Mouse (Mus musculus): ENCODE data around the gene Hus1b.

Gene Hus1b

GRCm38 (mm10) chr13:30949181-30949580 lies 1.6 kb upstream of the Hus1b start:
- no peak for DNase-seq (ENCODE audit: low spot score in 2 of 2)

GRCm38 (mm10) chr13:30947129-30947528 lies 430 bp downstream of the Hus1b start:
- DNase-seq (ENCODE audit: low spot score in 2 of 2): no peak

DNA sequence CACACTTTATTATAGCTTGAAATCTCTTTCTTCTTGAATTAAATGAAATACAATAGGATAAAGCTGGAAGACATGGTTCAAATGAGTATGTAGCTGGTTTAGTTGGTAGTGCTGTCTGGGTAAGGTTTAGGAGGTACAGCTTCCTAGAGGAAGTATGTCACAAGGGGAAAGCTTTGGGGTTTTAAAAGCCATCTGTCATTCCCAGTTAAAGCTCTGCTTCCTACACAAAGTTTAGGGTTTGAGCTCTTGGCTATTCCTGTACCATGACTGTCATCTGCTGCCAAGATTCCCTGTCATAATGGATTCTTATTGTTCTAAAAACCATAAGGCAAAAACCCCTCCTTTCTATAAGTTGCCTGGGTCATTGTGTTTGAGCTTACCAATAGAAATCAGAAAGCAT lies 1.8 kb downstream of the Hus1b start:
- DNase-seq (ENCODE audit: low spot score in 2 of 2): no peak

DNA sequence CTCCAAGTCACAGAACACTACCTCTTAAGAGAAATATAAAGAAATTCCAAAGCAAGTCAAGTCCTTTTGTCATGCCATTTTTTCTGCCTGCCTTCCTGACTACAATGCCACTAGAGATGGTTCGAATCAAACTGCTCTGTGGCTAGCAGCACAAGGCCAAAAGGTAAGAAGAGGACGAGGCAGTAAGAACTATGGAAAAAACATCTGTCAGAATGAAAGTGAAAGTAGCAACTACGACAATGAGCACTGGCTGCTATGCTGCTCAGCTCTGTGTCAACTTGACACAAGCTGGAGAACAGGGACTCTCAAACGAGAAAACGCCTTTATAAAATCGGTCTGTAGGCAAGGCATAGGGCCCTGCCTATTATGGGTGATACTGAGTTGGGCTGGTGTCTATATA lies 14.6 kb downstream of the Hus1b start:
- no peak for DNase-seq (ENCODE audit: low spot score in 2 of 2)

- DNase-seq (ENCODE audit: low spot score in 2 of 2): no peak
These were observed 15.9 kb downstream of the Hus1b start for GRCm38 (mm10) chr13:30931613-30932012.

DNA sequence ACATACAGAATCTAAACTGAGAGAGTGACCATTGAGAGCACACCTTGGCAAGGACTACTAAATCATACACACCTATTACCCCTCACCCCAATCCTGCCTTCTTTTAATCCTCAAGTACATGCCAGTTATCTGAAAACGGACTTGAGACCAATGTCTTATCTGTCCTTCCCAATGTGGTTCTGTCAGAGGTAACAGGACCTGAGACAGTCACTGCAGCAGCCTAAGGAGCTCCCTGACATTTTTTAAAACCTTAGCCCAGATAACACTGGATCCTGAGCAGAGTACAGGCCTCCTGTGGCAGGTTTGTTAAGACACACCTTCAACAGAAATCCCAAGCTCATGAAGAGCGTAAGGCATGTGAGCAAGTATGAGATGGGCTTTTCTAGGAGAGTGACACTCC lies 18.4 kb downstream of the Hus1b start:
- DNase-seq (ENCODE audit: low spot score in 2 of 2): no peak

DNA sequence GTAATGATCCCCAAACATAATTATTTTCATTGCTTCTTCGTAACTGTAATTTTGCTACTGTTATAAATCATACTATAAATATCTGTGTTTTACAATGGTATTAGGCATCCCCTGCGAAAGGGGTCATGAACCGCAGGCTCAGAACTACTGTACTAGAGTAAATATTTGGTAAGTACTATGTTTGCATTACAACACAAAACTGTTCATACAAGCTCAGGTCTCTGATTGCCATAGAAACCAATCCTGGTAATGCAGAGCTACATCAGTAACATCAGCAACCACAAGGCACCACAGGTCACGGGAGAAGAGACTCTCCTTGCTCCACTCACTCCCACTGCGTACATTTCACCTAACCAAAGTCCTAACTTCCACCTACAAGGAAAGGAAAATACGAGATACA lies 23.3 kb downstream of the Hus1b start:
- no peak for DNase-seq (ENCODE audit: low spot score in 2 of 2)

DNA sequence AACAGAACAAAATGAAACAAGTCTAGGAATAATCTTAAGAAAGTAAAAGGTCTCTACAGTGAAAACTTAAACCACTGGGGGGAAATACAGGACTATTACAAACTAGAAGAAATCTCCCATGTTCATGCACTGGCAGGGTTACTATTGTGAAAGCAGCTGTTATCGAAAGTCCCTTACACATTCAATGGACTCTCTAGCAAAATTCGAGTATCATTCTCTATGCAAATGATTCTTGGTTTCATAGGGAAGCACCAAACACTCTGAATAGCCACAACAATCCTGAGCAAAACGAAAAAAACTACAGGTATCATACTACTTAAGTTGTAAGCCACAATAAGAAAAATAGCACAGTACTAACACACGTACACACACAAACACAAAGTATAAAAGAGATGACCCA lies 25.6 kb downstream of the Hus1b start:
- no peak for DNase-seq (ENCODE audit: low spot score in 2 of 2)

DNA sequence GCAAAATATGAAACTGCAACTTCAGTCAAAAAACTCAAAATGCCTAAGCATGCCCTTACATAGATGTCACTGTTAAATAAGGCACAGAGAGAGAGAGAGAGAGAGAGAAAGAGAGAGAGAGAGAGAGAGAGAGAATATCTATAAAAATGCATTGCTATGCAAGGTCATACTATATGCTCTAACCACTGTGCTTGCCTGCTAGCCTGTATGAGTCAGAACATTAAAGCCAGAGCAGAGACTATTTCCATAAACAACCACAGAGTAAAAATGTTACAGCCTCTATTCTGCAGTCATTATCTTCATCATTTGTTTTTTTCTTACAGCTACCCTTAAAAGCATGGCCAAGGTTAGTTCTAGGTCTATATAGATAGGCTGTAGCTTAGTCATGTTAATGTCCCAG lies 33.8 kb downstream of the Hus1b start:
- DNase-seq (ENCODE audit: low spot score in 2 of 2): no peak

DNA sequence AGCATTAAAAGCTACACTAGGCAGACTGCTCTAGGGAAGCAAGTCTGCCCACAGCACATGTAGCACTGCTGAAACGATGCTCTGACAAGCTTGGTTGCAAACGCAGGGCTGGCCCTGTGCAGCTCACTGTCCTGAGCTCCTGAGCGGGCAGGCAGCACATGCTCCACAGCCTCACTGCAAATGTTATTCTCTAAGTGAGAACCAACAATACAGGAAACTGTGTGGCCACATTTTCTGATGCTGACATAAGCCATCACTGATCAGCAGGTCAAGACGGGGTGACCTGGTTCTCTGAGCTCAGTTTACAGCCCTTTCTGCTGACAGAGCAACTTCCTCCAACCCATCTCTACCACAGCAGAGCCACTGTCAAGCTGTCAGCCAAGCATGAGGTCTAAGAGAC lies 34.5 kb downstream of the Hus1b start:
- no peak for DNase-seq (ENCODE audit: low spot score in 2 of 2)

DNA sequence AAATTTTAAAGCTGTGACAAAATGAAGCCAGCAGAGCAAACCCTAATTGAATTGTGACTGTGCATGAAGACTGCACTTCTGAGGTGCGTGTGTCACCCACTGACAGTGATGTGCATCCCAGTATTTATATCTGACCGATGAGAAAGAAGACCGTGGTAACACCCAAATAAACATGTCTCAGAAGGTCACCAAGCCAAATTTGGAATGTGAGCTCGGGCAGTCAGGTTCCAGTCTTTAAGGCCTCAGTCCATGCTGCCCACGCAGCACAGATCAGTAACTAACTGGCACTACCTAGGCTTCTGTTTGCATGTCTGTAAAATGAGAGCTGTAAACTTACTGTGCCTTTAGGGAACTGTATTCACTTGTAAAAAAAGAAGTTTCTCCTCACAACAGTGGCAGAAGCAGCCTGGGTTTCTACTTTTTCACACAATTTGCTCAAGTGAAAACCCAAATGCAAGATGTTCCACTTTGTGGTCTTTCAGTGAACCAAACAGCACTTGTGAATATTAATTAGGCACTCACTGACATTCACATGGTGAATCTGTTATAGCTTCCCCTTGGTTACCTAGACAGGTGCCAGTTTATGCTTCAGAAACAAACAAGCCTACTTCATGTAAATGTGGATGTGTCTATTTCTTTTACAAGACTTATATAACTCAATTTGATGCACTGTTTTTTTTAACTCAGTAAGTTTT lies 35.5 kb downstream of the Hus1b start:
- no peak for DNase-seq (ENCODE audit: low spot score in 2 of 2)

DNA sequence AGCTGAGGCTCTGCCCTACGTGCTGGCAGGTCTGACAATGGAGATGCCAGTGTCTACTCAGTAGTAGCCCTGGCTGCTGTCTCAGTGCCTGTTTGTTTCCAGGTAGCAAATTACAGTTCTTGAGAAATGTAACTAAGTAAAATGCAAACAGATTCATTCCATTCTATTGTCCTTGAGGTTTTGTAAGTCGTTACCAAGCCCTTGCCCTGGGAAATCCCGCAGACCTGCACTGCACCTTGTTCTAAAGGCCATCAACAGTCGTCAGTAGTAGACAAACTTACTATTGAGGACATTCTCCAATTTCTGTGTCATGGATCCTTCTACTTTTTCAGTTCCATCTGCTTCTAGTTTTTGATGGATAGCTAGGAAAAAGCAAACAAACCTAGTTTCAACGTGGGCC lies 36.7 kb downstream of the Hus1b start:
- DNase-seq (ENCODE audit: low spot score in 2 of 2): no peak

DNA sequence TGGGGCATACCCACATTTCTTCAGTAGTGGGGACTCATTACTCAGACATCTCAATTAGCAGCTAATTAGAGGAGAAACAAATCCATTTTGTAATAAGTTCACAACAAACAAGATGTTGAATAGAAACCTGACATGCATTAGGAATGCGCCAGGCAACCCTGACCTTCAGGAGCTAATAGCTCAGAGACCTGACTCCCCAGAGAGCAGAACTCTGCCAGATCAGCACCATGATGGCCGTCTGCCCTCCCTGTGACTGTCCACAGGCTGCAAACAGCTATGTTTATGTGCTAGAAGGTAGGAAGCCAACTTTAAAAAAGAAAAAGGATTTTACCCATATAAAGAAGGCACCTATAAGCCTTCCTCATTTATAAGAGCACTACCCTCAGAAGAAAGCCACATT lies 45.3 kb downstream of the Hus1b start:
- DNase-seq (ENCODE audit: low spot score in 2 of 2): no peak

DNA sequence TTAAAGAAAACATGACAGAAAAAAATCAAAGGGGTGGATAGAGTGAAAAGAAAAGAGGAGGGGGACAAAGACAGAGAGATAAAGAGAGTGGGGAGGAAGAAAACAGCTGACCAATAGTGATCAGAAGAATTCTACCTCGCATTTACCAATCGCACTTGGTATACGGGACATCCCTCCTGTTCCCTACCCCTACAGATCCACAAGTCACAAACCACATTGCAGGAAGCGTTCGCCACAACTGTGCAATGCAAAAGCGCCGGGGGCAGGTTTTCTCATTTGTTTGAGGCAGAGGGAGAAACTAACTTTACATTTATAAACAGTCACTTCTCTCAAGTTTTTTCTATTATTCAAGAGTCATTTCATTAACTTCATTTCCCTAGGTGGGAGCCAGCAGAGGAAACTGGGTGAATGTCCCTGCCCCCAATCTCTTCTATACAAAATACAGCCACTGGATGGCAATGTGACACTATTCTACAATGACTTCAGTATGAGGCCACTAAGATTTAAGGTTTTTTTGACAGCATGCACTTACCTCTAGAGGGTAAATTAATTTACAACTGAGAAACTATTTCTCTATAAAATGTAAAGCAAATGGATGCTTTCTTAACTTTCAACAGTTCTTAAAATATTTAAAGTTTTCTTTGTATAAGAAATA lies 46.0 kb downstream of the Hus1b start:
- no peak for DNase-seq (ENCODE audit: low spot score in 2 of 2)
